ENCODE assay signal across 25 mouse cellular contexts in the genomic region with DNA sequence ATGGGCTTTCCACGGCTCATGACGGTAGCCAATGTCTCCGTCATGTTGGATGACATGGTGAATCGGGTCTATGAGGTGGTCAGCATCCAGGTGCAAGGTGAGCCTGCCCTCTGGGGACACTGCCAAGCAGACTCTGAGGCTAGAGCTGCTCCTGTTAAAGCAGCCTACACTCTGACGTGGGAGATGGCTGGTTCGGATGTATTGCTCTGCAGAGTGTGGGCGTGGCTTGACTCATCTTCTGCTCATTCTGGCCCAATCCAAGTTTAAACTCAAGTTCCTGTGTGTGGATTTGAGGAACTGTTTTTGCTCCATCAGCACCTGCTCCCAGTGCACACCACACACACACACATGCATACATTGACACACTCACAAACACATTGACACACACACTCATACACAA. TPM values are rescaled to one million over a fixed set of nuclear protein-coding genes. Genes with fewer than 3 reads are reported as not detected.
DNase-seq lines count a peak whose midpoint lies in the region; ATAC-seq and TF ChIP-seq lines count a peak whose summit lies in the region.
"Had no signal": no experiment of that assay in that cellular context is flagged by ENCODE, and none has a peak within 500 bp of the region (broad histone marks: within the 10 kb centered on the region; RNA-seq: fewer than 3 reads in every experiment).

No protein-coding gene starts in this region.

- no peak overlapping the region for H3K4me2 ChIP-seq in midbrain, embryonic 13.5 days (replicated peaks)
- H3K4me2 ChIP-seq in hindbrain, postnatal 0 days (ENCODE audit: low read depth, low read length), result no peak overlapping the region
- H3K4me2 ChIP-seq: heart, embryonic 12.5 days; liver, embryonic 12.5 days; lung, embryonic 14.5 days had no signal

- H3K27me3 ChIP-seq in midbrain, embryonic 13.5 days, result no peaks in the 10 kb centered on the region
- no peaks in the 10 kb centered on the region for H3K27me3 ChIP-seq in hindbrain, postnatal 0 days (ENCODE audit: insufficient read depth, low read length)
- H3K27me3 ChIP-seq: heart, embryonic 12.5 days; liver, embryonic 12.5 days had no signal

- peak; percentile 25 to 51 for DNase-seq in layer of hippocampus, adult 18-20 months (ENCODE audit: low spot score in 2 of 2)
- DNase-seq in layer of hippocampus, postnatal 36 days, result no peak
- peak; percentile 81 for DNase-seq in brain, adult 2 months (ENCODE audit: low read depth, low spot score)
- peak; percentile 57 to 69 for DNase-seq in left cerebral cortex, adult 18-20 months (ENCODE audit: low spot score in 2 of 2)
- peak; percentile 41 to 59 for DNase-seq in right cerebral cortex, postnatal 10 days (ENCODE audit: low spot score in 2 of 2)
- no peak for DNase-seq in spleen, postnatal 4 days (ENCODE audit: low spot score in 2 of 2)
- DNase-seq in hindbrain, postnatal 0 days (ENCODE audit: low spot score), result no peak
- DNase-seq: adrenal gland, postnatal 10 days; cerebellum, adult 8-10 months; gastrocnemius, postnatal 14 days; heart, postnatal 36 days; kidney, adult 18-20 months; kidney, postnatal 10 days; lung, embryonic 14.5 days; midbrain, embryonic 14.5 days; thymus, postnatal 4 days had no signal

- no peaks in the 10 kb centered on the region for H3K4me1 ChIP-seq in midbrain, embryonic 13.5 days (replicated peaks)
- no peaks in the 10 kb centered on the region for H3K4me1 ChIP-seq in hindbrain, postnatal 0 days (ENCODE audit: insufficient read depth, low read length)
- H3K4me1 ChIP-seq: liver, embryonic 12.5 days had no signal

- TF ChIP-seq CTCF in hindbrain, postnatal 0 days (IDR thresholded peaks at IDR 0.05; ENCODE audit: low read depth), result no peak

- 90% methylated on average over 7 of the region's 7 CpGs for WGBS in midbrain, embryonic 13.5 days
- 86% methylated on average over 7 of the region's 7 CpGs for WGBS in hindbrain, postnatal 0 days

- H3K9ac ChIP-seq in midbrain, embryonic 13.5 days (replicated peaks), result no peak overlapping the region
- no peak overlapping the region for H3K9ac ChIP-seq in hindbrain, postnatal 0 days (replicated peaks; ENCODE audit: low read length)
- H3K9ac ChIP-seq: heart, embryonic 12.5 days; liver, embryonic 12.5 days; lung, embryonic 14.5 days had no signal

- ATAC-seq in midbrain, embryonic 13.5 days, result no peak
- no peak for ATAC-seq in hindbrain, postnatal 0 days
- ATAC-seq: forebrain, embryonic 16.5 days; liver, embryonic 12.5 days had no signal

- H3K27ac ChIP-seq in midbrain, embryonic 13.5 days, result no peak overlapping the region
- no peak overlapping the region for H3K27ac ChIP-seq in hindbrain, postnatal 0 days
- H3K27ac ChIP-seq: liver, embryonic 12.5 days; macrophage had no signal

- H3K9me3 ChIP-seq in midbrain, embryonic 13.5 days, result no peaks in the 10 kb centered on the region
- no peaks in the 10 kb centered on the region for H3K9me3 ChIP-seq in hindbrain, postnatal 0 days (ENCODE audit: low read length)
- H3K9me3 ChIP-seq: liver, embryonic 12.5 days had no signal

- H3K36me3 ChIP-seq in midbrain, embryonic 13.5 days, result no peaks in the 10 kb centered on the region
- H3K36me3 ChIP-seq in hindbrain, postnatal 0 days (ENCODE audit: insufficient read depth, low read length), result no peaks in the 10 kb centered on the region
- H3K36me3 ChIP-seq: heart, embryonic 12.5 days; liver, embryonic 12.5 days had no signal

- no peak overlapping the region for H3K4me3 ChIP-seq in midbrain, embryonic 13.5 days (replicated peaks)
- no peak overlapping the region for H3K4me3 ChIP-seq in hindbrain, postnatal 0 days (ENCODE audit: low read length)
- H3K4me3 ChIP-seq: erythroblast, embryonic 14.5 days; heart, embryonic 12.5 days; liver, embryonic 12.5 days had no signal

RNA-seq across cellular contexts. Expression of a gene that starts 17.4 kb away (rescaled TPM):
- under 1 TPM; 0.50 to 0.74 TPM for total RNA-seq in layer of hippocampus, adult 18-20 months (2021)
- total RNA-seq in layer of hippocampus, postnatal 36 days (2021), result under 1 TPM; 0.35 to 0.42 TPM
- total RNA-seq in left cerebral cortex, adult 18-20 months (2021), result under 1 TPM in 1 of 2 experiments, not detected in 1; 0.16 TPM
- 0.07 and 0.09 TPM in 2 replicates for polyA plus RNA-seq in midbrain, embryonic 13.5 days (2015; fragmentation: Nextera tagmentation; extraction: Ambion mirVana)
- total RNA-seq in hindbrain, postnatal 0 days (2014; rRNA removed), result 0.14 and 0.42 TPM in 2 replicates
- polyA plus RNA-seq in hindbrain, postnatal 0 days (2015; fragmentation: Nextera tagmentation; extraction: Ambion mirVana), result 0.06 and 0.15 TPM in 2 replicates
- total RNA-seq: common myeloid progenitor, adult 5-6 weeks; heart, postnatal 36 days; neutrophil, adult 5-6 weeks had no signal
- polyA plus RNA-seq: heart, embryonic 12.5 days; limb, embryonic 11.5 days; liver, embryonic 12.5 days; lung, embryonic 14.5 days; macrophage; midbrain, embryonic 14.5 days had no signal

Comparison
In these comparisons a context has a peak if more than half of its experiments do, and no peak if none do; other contexts are left out.
1. DNase-seq: peak in layer of hippocampus, adult 18-20 months (2 of 2), brain, adult 2 months (single experiment), left cerebral cortex, adult 18-20 months (2 of 2) and right cerebral cortex, postnatal 10 days (2 of 2); none in layer of hippocampus, postnatal 36 days (0 of 2), spleen, postnatal 4 days (0 of 2) and hindbrain, postnatal 0 days (single experiment).